Mouse (Mus musculus) myocyte (in vitro differentiated cells): Measurements from ENCODE around the gene Ctdnep1.

Source experiments
- E2F4 ChIP-seq: IDR thresholded peaks from one replicate; pipeline ENCODE4 v1.6.1; 2011; ENCODE audit warnings: mild to moderate bottlenecking, control low read depth, moderate library complexity; ENCODE audit not compliant: insufficient read depth
- MYOD1 ChIP-seq, 3 experiments: IDR thresholded peaks; one replicate each; pipeline ENCODE4 v1.6.1; 2011; ENCODE audit warnings: control low read depth in 2 of 3, low read depth in 2 of 3, mild to moderate bottlenecking in 2 of 3, moderate library complexity in 1 of 3; ENCODE audit not compliant: insufficient read length in 2 of 3, control insufficient read depth in 1 of 3
- POLR2A ChIP-seq: IDR thresholded peaks from one replicate; pipeline ENCODE4 v1.6.1; 2011; ENCODE audit warnings: low read depth, mild to moderate bottlenecking, control low read depth, moderate library complexity; ENCODE audit not compliant: insufficient read length
- POLR2AphosphoS2 ChIP-seq: IDR thresholded peaks from one replicate; pipeline ENCODE4 v1.6.1; 2011; ENCODE audit warnings: low read depth, control low read depth; ENCODE audit not compliant: insufficient read length
- TCF12 ChIP-seq: IDR thresholded peaks from one replicate; pipeline ENCODE4 v1.6.1; 2011; ENCODE audit warnings: mild to moderate bottlenecking, control low read depth; ENCODE audit not compliant: poor library complexity, insufficient read depth, severe bottlenecking
- USF1 ChIP-seq: IDR thresholded peaks from one replicate; pipeline ENCODE4 v1.6.1; 2011; ENCODE audit warnings: low read depth, mild to moderate bottlenecking, control low read depth, moderate library complexity

DNA sequence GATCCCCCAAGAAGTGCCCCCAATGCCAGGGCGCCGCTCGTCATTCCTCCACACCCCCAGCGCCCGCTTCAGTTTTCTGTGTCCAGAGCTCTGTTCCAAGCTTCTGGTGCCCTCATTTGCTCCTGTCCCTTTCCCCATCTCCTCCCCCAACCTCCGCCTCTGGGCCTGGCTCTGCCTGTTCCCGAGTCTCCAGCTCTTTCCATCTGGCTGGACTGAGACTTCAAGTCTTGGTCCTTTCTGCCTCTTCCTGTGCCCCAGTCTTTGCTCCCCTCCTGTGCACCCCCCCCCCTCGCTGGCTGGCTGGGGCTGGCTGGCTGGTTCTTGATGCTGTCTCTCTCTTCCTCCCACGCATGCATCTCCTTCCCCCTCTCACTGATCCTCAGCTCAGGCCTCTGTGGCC is 46.4 kb downstream of the Ctdnep1 start:
- TF ChIP-seq POLR2AphosphoS2 = no peak
- no peak for TF ChIP-seq POLR2A
- no peak for TF ChIP-seq TCF12
- TF ChIP-seq E2F4 = no peak
- no peak for TF ChIP-seq USF1
- no peak for TF ChIP-seq MYOD1 (IDR thresholded peaks at IDR 0.05; ENCODE audit: control insufficient read depth in 1 of 3, insufficient read length in 2 of 3, low read depth in 2 of 3)
